Mouse (Mus musculus): Measurements from ENCODE around the gene Nrarp.

The Nrarp gene

DNA sequence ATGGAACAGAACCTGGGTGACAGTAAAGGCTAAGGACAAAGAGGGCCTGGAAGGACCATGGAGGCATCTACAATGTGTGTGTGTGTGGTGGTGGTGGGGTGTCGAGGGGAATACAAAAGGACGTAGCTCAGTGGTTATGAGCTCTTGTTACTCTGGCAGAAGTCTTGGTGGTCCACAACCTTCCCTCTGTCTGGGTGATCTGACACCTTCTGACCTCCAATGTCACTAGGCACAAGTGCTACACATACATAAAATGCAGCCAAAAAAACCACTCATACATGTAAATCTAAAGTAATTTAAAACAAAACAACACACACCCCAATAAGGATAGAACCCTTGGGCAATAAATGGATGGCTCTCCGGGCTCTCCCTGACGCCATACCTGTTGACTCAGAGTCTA is 46.8 kb downstream of the Nrarp start:
- no peak for DNase-seq (ENCODE audit: low read depth, low spot score)

- DNase-seq (ENCODE audit: low read depth, low spot score), result peak; percentile 69
Observed at GRCm38 (mm10) chr2:25228431-25228889, 47.9 kb downstream of the Nrarp start.

DNA sequence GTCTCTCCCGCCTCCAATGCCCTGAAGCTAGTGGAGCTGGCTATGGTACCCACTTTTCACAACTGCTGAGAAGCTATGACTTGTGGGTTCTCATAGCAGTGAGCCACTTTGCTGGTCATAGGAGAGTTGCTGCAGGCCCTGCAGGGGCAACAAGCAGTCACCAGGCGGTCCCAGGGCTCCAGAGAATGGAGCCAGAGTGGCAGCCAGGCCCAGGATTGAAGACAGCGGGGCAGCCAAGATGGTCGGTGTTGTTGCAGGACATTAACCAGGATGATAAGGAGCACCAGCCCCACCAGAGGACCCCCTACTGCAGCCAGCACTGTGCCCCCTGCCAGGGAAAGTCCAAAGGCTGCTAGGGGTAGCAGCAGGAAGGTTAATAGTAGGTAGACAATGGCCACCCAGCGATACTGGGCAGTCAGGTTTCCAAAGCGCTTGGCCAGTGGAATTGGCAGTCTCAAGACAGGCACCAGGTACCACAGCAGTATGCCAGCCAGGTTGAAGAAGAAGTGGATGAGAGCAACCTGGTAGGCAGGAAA is 48.5 kb downstream of the Nrarp start:
- no peak for DNase-seq (ENCODE audit: low read depth, low spot score)

- no peak for DNase-seq (ENCODE audit: low read depth, low spot score)
Observed at GRCm38 (mm10) chr2:25229582-25229981, 49.0 kb downstream of the Nrarp start.

GRCm38 (mm10) chr2:25230581-25230980 is 50.0 kb downstream of the Nrarp start:
- DNase-seq (ENCODE audit: low read depth, low spot score), result no peak

- no peak for DNase-seq (ENCODE audit: low read depth, low spot score)
Observed at GRCm38 (mm10) chr2:25231038-25231437, 50.5 kb downstream of the Nrarp start.
